Mouse (Mus musculus) neural tube, embryonic 14.5 days (tissue): ENCODE results near the gene Kri1. TPM values are rescaled to one million over a fixed set of nuclear protein-coding genes. Genes with fewer than 3 reads are reported as not detected.
"Not testable (repeated sequence)": the region's sequence is repeated elsewhere in the genome, so short reads cannot be mapped to it uniquely, and the experiment has no call there.

Experiments
- ATAC-seq: fragments of 200-750 bp; cut with Nextera tagmentation; 2 replicates; pipeline ENCODE4 v1.8.0; 2017; ENCODE audit warnings: low read depth, mild to moderate bottlenecking, moderate TSS enrichment, moderate library complexity
- H3K27ac ChIP-seq: fragments of 300-500 bp; sonication (generic); 2 replicates; pipeline ENCODE4 v1.5.1; 2014; ENCODE audit warnings: low read depth, mild to moderate bottlenecking, control low read depth, low read length, moderate library complexity, mixed read lengths
- H3K27me3 ChIP-seq: fragments of 300-500 bp; sonication (generic); 2 replicates; pipeline ENCODE4 v1.6.1; 2014; ENCODE audit warnings: low read length; ENCODE audit not compliant: control insufficient read depth, insufficient read depth
- H3K36me3 ChIP-seq: fragments of 300-500 bp; sonication (generic); 2 replicates; pipeline ENCODE4 v1.6.1; 2014; ENCODE audit warnings: low read length, mixed read lengths; ENCODE audit not compliant: control insufficient read depth, insufficient read depth
- H3K4me1 ChIP-seq: fragments of 300-500 bp; sonication (generic); 2 replicates; pipeline ENCODE4 v1.6.1; 2014; ENCODE audit warnings: low read length; ENCODE audit not compliant: control insufficient read depth, insufficient read depth
- H3K4me2 ChIP-seq: fragments of 300-500 bp; sonication (generic); 2 replicates; pipeline ENCODE4 v1.6.1; 2014; ENCODE audit warnings: mild to moderate bottlenecking, low read depth, low read length, control low read depth
- H3K4me3 ChIP-seq: fragments of 300-500 bp; sonication (generic); 2 replicates; pipeline ENCODE4 v1.5.1; 2014; ENCODE audit warnings: low read depth, low read length, control low read depth, mixed read lengths
- H3K9ac ChIP-seq: fragments of 300-500 bp; sonication (generic); replicated peaks from 2 replicates; pipeline ENCODE4 v1.6.1; 2014; ENCODE audit warnings: low read depth, mild to moderate bottlenecking, control low read depth, low read length, mixed read lengths
- H3K9me3 ChIP-seq: fragments of 300-500 bp; sonication (generic); 2 replicates; pipeline ENCODE4 v1.6.1; 2016; ENCODE audit warnings: low read length; ENCODE audit not compliant: control insufficient read depth
- WGBS: fragments of 180-500 bp; shearing (Covaris S2); extraction: QIAGEN DNeasy Blood & Tissue Kit; methylation state at CpG from one replicate; pipeline ENCODE4 v1.1.7; 2014; 5-methylcytosine and 5-hydroxymethylcytosine counted together
- polyA plus RNA-seq: library from polyadenylated mRNA; unstranded; fragments of >200 nt; fragmentation: Nextera tagmentation; extraction: Ambion mirVana; gene quantifications from 2 replicates; pipeline ENCODE4 v1.2.1, GENCODE M21; 2014

Kri1 gene
- polyA plus RNA-seq, 1 experiment from 2014 or later, result 14.2 TPM

- Histone ChIP-seq H3K27me3 (no peaks in the 10 kb centered on the region), H3K27ac (no peak overlapping the region), H3K9me3 (no peaks in the 10 kb centered on the region), H3K4me3 (no peak overlapping the region), H3K36me3 (no peaks in the 10 kb centered on the region), H3K9ac (no peak overlapping the region), H3K4me1 (peaks cover 6% of the 10 kb centered on the region; the same call in 1 of the 2 replicates), H3K4me2 (no peak overlapping the region)
- ATAC-seq, result no peak
- 69% methylated on average over 3 of the region's 5 CpGs for WGBS
Observed at GRCm38 (mm10) chr9:21329041-21329440, 41.3 kb upstream of the Kri1 start.

GRCm38 (mm10) chr9:21328041-21328440 lies 40.3 kb upstream of the Kri1 start:
- Histone ChIP-seq H3K4me2 (no peak overlapping the region), H3K4me3 (no peak overlapping the region), H3K27ac (no peak overlapping the region), H3K36me3 (no peaks in the 10 kb centered on the region), H3K27me3 (no peaks in the 10 kb centered on the region), H3K9ac (no peak overlapping the region), H3K9me3 (no peaks in the 10 kb centered on the region), H3K4me1 (peaks cover 6% of the 10 kb centered on the region; the same call in 1 of the 2 replicates)
- ATAC-seq, result no peak
- 82% methylated on average over 3 of the region's 3 CpGs for WGBS

- Histone ChIP-seq H3K36me3 (no peaks in the 10 kb centered on the region), H3K4me2 (no peak overlapping the region), H3K27ac (no peak overlapping the region), H3K9ac (no peak overlapping the region), H3K4me1 (peaks cover 1% of the 10 kb centered on the region; the same call in 1 of the 2 replicates), H3K9me3 (no peaks in the 10 kb centered on the region), H3K27me3 (no peaks in the 10 kb centered on the region), H3K4me3 (no peak overlapping the region)
- no peak for ATAC-seq
- WGBS, result 75% methylated on average over 3 of the region's 3 CpGs
Observed at GRCm38 (mm10) chr9:21327569-21327968, 39.8 kb upstream of the Kri1 start.

GRCm38 (mm10) chr9:21324269-21324668 lies 36.5 kb upstream of the Kri1 start:
- 90% methylated on average over 11 of the region's 11 CpGs for WGBS
- no peak for ATAC-seq
- peaks cover 10% of the 10 kb centered on the region for H3K4me1 ChIP-seq

GRCm38 (mm10) chr9:21322917-21323297 lies 35.1 kb upstream of the Kri1 start:
- ATAC-seq, H3K27me3 ChIP-seq, H3K9ac ChIP-seq, H3K36me3 ChIP-seq, H3K4me3 ChIP-seq, H3K4me2 ChIP-seq, H3K27ac ChIP-seq, H3K9me3 ChIP-seq: not testable (repeated sequence)
- WGBS, result 90% methylated on average over 7 of the region's 8 CpGs
- peaks cover 10% of the 10 kb centered on the region for H3K4me1 ChIP-seq

More at GRCm38 (mm10) chr9:21324269-21324668, 36.5 kb upstream of the Kri1 start:
- Histone ChIP-seq H3K36me3 (no peaks in the 10 kb centered on the region), H3K27ac (no peak overlapping the region), H3K9ac (no peak overlapping the region), H3K4me3 (no peak overlapping the region), H3K27me3 (no peaks in the 10 kb centered on the region), H3K4me2 (no peak overlapping the region), H3K9me3 (no peaks in the 10 kb centered on the region)

- WGBS, result 80% methylated on average over 19 of the region's 19 CpGs
- Histone ChIP-seq H3K27me3 (no peaks in the 10 kb centered on the region), H3K4me2 (peak overlapping the region; percentile 79; the same call in 1 of the 2 replicates), H3K27ac (no peak overlapping the region), H3K9me3 (no peaks in the 10 kb centered on the region), H3K36me3 (no peaks in the 10 kb centered on the region), H3K4me1 (peaks cover 10% of the 10 kb centered on the region), H3K9ac (no peak overlapping the region), H3K4me3 (peak overlapping the region; percentile 69; the same call in 1 of the 2 replicates)
- ATAC-seq, result no peak
Observed at GRCm38 (mm10) chr9:21322211-21322916, 34.6 kb upstream of the Kri1 start.

- Histone ChIP-seq H3K36me3 (no peaks in the 10 kb centered on the region), H3K9me3 (no peaks in the 10 kb centered on the region), H3K9ac (peak overlapping the region; percentile 73), H3K27ac (no peak overlapping the region), H3K27me3 (no peaks in the 10 kb centered on the region), H3K4me2 (peak overlapping the region; percentile 79), H3K4me3 (peak overlapping the region; percentile 69), H3K4me1 (peaks cover 10% of the 10 kb centered on the region)
- 22% methylated on average over 6 of the region's 6 CpGs for WGBS
- ATAC-seq, result no peak
Observed at GRCm38 (mm10) chr9:21321513-21321835, 33.7 kb upstream of the Kri1 start.

- H3K36me3 ChIP-seq, result no peaks in the 10 kb centered on the region
- H3K4me3 ChIP-seq, result peak within 1 kb of the TSS; percentile 69
- H3K4me2 ChIP-seq, result peak within 1 kb of the TSS; percentile 79
- peaks cover 10% of the 10 kb centered on the region for H3K4me1 ChIP-seq
- peak within 1 kb of the TSS; percentile 40; the same call in 1 of the 2 replicates for H3K27ac ChIP-seq
- WGBS, result 0% methylated on average over 52 of the region's 52 CpGs
- ATAC-seq, result peak; percentile 93
- no peaks in the 10 kb centered on the region for H3K9me3 ChIP-seq
- no peaks in the 10 kb centered on the region for H3K27me3 ChIP-seq
- H3K9ac ChIP-seq, result peak within 1 kb of the TSS; percentile 73
Observed at GRCm38 (mm10) chr9:21320619-21321512, 33.1 kb upstream of the Kri1 start, which contains the start of gene Slc44a2. TSS of gene Slc44a2 (plus strand) at chr9:21320698.

- Histone ChIP-seq H3K9ac (peak overlapping the region; percentile 73), H3K27me3 (no peaks in the 10 kb centered on the region), H3K4me2 (peak overlapping the region; percentile 79), H3K9me3 (no peaks in the 10 kb centered on the region), H3K4me1 (peaks cover 10% of the 10 kb centered on the region), H3K4me3 (peak overlapping the region; percentile 69), H3K27ac (peak overlapping the region; percentile 40; the same call in 1 of the 2 replicates), H3K36me3 (no peaks in the 10 kb centered on the region)
- peak; percentile 59; the same call in 1 of the 2 replicates for ATAC-seq
- WGBS, result 31% methylated on average over 4 of the region's 4 CpGs
Observed at GRCm38 (mm10) chr9:21320280-21320618, 32.5 kb upstream of the Kri1 start.
